Mouse (Mus musculus) kidney, adult 18-20 months (tissue): Measurements from ENCODE around the gene Rln1.

Experiments
- DNase-seq: peaks from one replicate; pipeline ENCODE4 v3.0.0; 2021

Gene Rln1

DNA sequence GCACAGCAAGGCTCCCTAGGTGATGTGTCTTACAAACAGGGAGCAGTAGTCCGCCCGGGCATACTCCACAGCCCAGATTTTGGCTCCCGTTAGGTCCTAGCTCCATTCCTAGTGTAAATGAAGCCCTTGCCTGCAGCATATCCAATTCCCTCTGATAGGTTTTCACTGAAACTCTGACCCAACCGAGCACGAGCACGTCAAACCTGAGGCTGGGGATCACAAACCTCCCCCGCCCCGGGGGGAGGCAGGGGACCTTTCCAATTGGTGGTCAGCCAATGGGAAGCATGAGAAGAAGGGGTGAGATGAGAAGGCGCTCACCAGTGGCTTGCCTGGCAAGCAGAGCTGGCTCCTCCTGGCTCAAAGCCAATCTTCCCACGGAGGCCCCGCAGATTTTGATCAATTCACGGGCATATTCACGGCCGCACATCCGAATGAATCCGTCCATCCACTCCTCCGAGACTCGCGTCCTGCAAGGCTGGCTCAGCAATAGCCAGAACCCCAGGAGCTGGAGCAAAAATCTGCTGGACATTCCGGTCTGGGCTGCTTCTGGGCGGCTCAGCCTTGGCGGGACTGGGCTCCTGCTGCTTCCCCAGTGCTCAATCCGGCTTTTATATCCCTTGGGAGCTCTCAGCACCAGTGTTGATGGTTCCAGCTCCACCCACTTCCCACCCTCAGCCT lies at the start of gene Rln1:
Rln1 (minus strand) TSS at position 603 of the 678 bp plus-strand sequence.
- peak; percentile 61 for DNase-seq

- no peak for DNase-seq
Observed at GRCm38 (mm10) chr19:29383368-29383767, 48.9 kb upstream of the Rln1 start.

DNA sequence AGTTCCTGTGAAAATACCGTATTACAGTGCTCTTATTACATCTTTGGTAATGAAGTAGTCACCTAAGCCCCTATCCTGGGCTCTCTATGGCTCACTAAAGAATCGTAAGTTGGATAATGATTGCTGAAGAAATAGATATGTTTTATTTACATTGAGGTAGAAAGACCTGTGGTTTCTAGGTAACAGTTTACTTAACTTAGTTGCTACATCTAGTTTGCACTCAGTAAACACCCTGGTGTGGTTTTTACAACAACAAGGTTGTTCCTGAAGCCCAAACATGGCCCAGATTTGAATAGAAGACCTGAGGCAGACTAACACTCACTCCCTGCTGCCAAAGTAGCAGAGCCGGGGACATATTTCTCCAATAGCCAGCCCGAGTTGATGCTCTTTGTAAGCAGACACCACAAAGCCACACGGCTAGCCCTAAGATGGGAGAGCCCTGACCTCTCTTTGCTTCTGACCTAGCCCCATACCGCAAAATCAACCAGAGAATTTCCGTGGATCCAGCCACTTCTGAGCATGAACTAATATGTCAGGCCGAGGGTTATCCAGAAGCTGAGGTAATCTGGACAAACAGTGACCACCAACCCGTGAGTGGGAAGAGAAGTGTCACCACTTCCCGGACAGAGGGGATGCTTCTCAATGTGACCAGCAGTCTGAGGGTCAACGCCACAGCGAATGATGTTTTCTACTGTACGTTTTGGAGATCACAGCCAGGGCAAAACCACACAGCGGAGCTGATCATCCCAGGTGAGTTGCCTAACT lies 45.6 kb upstream of the Rln1 start:
- no peak for DNase-seq

GRCm38 (mm10) chr19:29376382-29376781 lies 41.9 kb upstream of the Rln1 start:
- no peak for DNase-seq

GRCm38 (mm10) chr19:29374947-29375346 lies 40.5 kb upstream of the Rln1 start:
- no peak for DNase-seq

GRCm38 (mm10) chr19:29373438-29373837 lies 39.0 kb upstream of the Rln1 start:
- no peak for DNase-seq

DNA sequence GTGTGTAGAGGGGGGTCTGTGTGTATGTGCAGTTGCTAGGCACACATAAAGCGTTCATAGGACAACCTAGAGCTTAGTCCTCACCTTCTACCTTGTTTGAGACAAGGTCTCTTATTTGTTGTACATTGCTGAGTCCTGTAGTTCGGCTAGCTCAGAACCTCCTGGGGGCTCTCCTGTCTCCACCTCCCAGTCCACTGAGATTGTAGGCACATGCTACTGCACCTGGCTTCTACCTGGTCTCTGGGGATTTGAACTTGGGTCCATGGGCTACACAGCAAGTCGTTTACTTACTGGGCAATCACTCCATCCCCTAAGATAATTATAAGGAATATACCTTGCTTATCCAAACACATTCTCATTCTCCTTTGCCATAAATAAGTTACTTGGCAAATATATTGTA lies 38.2 kb upstream of the Rln1 start:
- DNase-seq = no peak

- DNase-seq = no peak
Observed at GRCm38 (mm10) chr19:29372138-29372537, 37.7 kb upstream of the Rln1 start.

DNA sequence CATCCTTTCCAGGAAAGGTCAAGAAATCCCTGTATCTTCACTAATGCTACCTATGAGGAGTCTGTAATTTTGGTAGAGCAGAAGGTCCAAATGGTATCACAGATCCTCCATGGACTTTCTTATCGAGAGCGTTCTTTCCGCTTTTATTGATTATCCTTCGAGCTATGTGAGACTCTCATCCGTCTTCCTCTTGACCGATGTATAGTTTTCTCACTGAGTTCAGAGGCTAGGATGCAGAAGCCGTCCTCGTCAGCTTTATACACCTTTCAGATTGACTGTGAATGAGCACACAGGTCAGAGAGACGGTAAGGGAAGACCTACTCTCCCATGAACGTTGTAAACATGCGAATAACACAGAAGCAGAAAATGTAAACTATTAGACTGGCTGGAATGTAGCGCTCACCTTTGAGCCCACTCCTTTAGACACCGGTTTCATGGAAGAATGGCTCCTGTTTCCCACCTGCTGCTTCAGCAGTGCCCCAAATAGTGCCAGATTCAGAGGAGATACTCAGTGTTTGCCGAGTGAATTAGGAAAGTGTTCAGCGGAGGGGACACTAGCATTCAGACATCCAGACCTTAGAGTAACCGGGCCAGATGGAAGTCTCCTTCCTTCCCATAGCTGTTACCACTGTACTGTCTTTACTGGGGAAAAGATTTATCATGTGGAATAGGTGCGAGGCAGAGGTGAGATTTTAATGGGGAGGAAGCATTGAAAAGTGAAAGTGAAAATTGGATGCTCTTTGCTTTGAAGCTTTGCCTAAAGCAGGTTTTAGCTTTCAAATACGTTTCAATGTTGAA lies 37.0 kb upstream of the Rln1 start:
- DNase-seq = no peak

DNA sequence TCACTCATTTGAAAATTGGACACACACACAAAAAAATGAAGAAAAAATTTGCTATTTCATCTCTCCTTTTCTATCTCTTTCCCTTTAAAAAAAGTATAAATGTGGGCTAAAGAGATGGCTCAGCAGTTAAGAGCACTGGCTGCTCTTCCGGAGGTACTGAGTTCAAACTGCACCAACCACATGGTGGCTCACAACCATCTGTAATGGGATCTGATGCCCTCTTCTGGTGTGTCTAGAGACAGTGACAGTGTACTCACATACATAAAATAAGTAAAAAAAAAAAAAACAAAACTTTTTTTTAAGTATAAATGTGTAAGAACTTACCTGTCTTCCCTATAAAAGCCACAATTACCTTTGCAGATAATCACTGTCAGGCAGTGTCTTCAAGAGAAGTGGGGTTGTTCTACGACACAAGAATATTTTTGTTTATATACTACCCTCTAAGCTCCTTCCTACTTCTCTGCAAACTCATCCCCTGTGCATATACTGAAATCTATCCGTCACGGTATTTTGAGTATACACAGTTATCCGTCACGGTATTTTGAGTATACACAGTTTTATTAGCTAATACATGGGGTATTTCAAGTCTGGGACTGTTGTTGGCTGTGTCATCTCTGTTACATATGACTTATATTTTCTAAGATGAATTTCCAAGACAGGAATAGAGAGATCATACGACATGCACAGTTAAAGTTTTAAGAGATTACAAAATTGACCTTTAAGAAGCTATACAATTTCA lies 36.2 kb upstream of the Rln1 start:
- no peak for DNase-seq

GRCm38 (mm10) chr19:29370112-29370511 lies 35.6 kb upstream of the Rln1 start:
- no peak for DNase-seq

- no peak for DNase-seq
Observed at GRCm38 (mm10) chr19:29368671-29369309, 34.3 kb upstream of the Rln1 start.

- DNase-seq = no peak
Observed at GRCm38 (mm10) chr19:29368041-29368440, 33.6 kb upstream of the Rln1 start.

GRCm38 (mm10) chr19:29366969-29367622 lies 32.6 kb upstream of the Rln1 start, which contains the start of the genes Plgrkt and Cd274:
Plgrkt (minus strand) TSS chr19:29367390.
Cd274 (plus strand) TSS chr19:29367455.
- peak; percentile 82 for DNase-seq

- no peak for DNase-seq
Observed at GRCm38 (mm10) chr19:29366226-29366968, 31.9 kb upstream of the Rln1 start.

DNA sequence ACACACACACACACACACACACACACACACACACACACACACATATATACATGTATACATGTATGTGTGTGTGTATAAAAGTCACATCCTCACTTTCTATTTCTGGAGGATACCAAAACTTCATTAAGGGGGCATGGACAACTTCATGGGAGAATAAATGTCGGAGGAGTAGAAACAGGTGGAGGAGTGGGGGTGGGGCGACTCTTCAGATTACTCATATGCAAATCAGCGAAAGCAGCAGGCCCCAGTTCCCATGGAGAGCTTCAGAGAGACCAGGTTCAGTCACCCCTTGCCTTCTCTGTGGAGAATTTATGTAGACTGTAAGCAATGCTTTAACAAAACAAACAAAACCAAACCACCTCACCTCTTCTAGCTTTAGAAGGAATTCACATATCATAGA lies 30.6 kb upstream of the Rln1 start:
- DNase-seq = no peak

DNA sequence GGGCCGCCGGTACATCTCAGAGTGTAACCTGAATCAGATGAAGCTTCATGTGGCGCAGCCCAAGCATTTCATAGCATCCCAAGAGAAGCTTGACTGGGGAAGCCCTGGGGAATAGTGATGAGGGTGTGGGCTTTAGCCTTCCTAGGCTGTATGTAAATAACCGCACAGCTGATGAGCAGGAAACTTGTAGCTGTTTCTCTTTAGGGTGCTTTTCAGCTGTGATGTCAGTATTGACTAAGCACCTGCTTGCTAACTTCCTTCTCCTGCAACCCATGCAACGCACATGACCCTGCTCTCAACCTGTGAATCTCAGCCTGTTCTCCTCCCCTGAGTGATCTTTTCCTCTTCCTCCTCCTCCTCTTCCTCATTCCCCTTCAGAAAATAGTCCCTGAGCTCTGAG lies 29.6 kb upstream of the Rln1 start:
- no peak for DNase-seq

DNA sequence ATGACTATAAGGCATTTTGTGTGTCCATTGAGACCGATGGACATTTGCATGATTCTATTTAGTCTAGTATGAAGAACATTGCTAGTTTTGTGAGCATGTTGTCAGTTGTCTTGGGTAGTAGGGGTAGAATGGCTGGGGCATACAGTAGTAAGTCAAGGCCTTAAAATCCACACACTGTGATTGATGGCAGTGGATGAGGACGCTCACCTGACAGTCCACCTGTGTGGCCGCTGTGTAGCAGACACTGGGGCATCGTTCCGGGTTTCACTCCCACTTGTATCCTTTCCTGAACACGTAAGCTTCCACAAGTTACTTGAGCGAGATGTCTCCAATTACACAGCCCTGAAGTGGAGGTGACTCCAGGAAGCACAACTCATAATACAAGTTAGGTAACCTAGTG lies 29.1 kb upstream of the Rln1 start:
- DNase-seq = no peak

GRCm38 (mm10) chr19:29362173-29362930 lies 27.9 kb upstream of the Rln1 start:
- no peak for DNase-seq

GRCm38 (mm10) chr19:29361468-29362130 lies 27.1 kb upstream of the Rln1 start:
- DNase-seq = peak; percentile 88
